Mouse (Mus musculus) limb, embryonic 14.5 days (tissue): ENCODE data around the gene Ube2z. TPM values are rescaled to one million over a fixed set of nuclear protein-coding genes. Genes with fewer than 3 reads are reported as not detected.
A peak's percentile ranks its signal among the peaks of the same experiment; 100 is the strongest.
"Not testable (repeated sequence)": the region's sequence is repeated elsewhere in the genome, so short reads cannot be mapped to it uniquely, and the experiment has no call there.

Experiments
- ATAC-seq: fragments of 200-750 bp; cut with Nextera tagmentation; 2 replicates; pipeline ENCODE4 v1.8.0; 2017; ENCODE audit warnings: low read depth, moderate number of reproducible peaks, moderate TSS enrichment; ENCODE audit not compliant: low FRiP score
- DNase-seq: peaks from one replicate; pipeline ENCODE4 v3.0.0-alpha.2; 2015; ENCODE audit warnings: low spot score
- H3K27ac ChIP-seq: fragments of 300-500 bp; sonication (generic); replicated peaks from 2 replicates; pipeline ENCODE4 v1.5.1; 2014; ENCODE audit warnings: low read depth, mild to moderate bottlenecking, low read length, moderate library complexity, mixed read lengths
- H3K27me3 ChIP-seq: fragments of 300-500 bp; sonication (generic); 2 replicates; pipeline ENCODE4 v1.6.1; 2014; ENCODE audit warnings: low read length, mixed read lengths; ENCODE audit not compliant: control insufficient read depth, insufficient read depth
- H3K36me3 ChIP-seq: fragments of 300-500 bp; sonication (generic); 2 replicates; pipeline ENCODE4 v1.6.1; 2014; ENCODE audit warnings: mild to moderate bottlenecking, low read length, moderate library complexity, mixed read lengths; ENCODE audit not compliant: control insufficient read depth, insufficient read depth
- H3K4me1 ChIP-seq: fragments of 300-500 bp; sonication (generic); 2 replicates; pipeline ENCODE4 v1.6.1; 2014; ENCODE audit warnings: antibody characterized with exemption, low read length, mixed read lengths; ENCODE audit not compliant: control insufficient read depth, insufficient read depth
- H3K4me2 ChIP-seq: fragments of 300-500 bp; sonication (generic); replicated peaks from 2 replicates; pipeline ENCODE4 v1.6.1; 2014; ENCODE audit warnings: low read depth, mild to moderate bottlenecking, low read length, moderate library complexity; ENCODE audit not compliant: severe bottlenecking
- H3K4me3 ChIP-seq: fragments of 300-500 bp; sonication (generic); replicated peaks from 2 replicates; pipeline ENCODE4 v1.5.1; 2014; ENCODE audit warnings: low read length
- H3K9ac ChIP-seq: fragments of 300-500 bp; sonication (generic); 2 replicates; pipeline ENCODE4 v1.6.1; 2014; ENCODE audit warnings: mild to moderate bottlenecking, low read depth, low read length, moderate library complexity; ENCODE audit not compliant: severe bottlenecking
- H3K9me3 ChIP-seq: fragments of 300-500 bp; sonication (generic); 2 replicates; pipeline ENCODE4 v1.6.1; 2016; ENCODE audit warnings: low read length; ENCODE audit not compliant: control insufficient read depth
- POLR2A ChIP-seq: fragments of 200-500 bp; IDR thresholded peaks from 2 replicates; pipeline ENCODE4 v1.8.0; 2012; ENCODE audit warnings: inconsistent platforms, mild to moderate bottlenecking, moderate library complexity, borderline replicate concordance; ENCODE audit not compliant: insufficient read depth, insufficient read length; ENCODE audit errors: extremely low read depth
- WGBS: fragments of 180-500 bp; shearing (Covaris S2); extraction: QIAGEN DNeasy Blood & Tissue Kit; methylation state at CpG from one replicate; pipeline ENCODE4 v1.1.7; 2014; 5-methylcytosine and 5-hydroxymethylcytosine counted together
- polyA plus RNA-seq, 2 experiments: library from polyadenylated mRNA; depleted of rRNA in 1 of 2; stranded (reverse) in 1 of 2; unstranded in 1 of 2; fragments of >200 nt; fragmentation: Nextera tagmentation in 1 of 2; extraction: Ambion mirVana in 1 of 2; gene quantifications; 2 replicates each; pipeline versions ENCODE4 v1.2.1 to v1.2.3; 2012 to 2014

The Ube2z gene
- polyA plus RNA-seq (2012; rRNA removed) = 68.9 and 72.6 TPM in 2 replicates
- 40.9 and 41.3 TPM in 2 replicates for polyA plus RNA-seq (2014; fragmentation: Nextera tagmentation; extraction: Ambion mirVana)

- Histone ChIP-seq H3K4me2 (peak within 1 kb of the TSS; percentile 62), H3K27me3 (no peaks in the 10 kb centered on the region), H3K27ac (peak within 1 kb of the TSS; percentile 79), H3K4me3 (peak within 1 kb of the TSS; percentile 94), H3K9ac (peak within 1 kb of the TSS; percentile 93), H3K4me1 (peaks cover 14% of the 10 kb centered on the region), H3K9me3 (no peaks in the 10 kb centered on the region), H3K36me3 (peaks cover 25% of the 10 kb centered on the region)
- peak; percentile 96 for DNase-seq
- 5% methylated on average over 38 of the region's 50 CpGs for WGBS
- ATAC-seq = peak; percentile 98
- peak; percentile 93 for TF ChIP-seq POLR2A
Measured at GRCm38 (mm10) chr11:96065215-96065911, at the start of gene Ube2z. Ube2z (minus strand) TSS chr11:96065388.

- ATAC-seq = no peak
- 74% methylated on average over 2 of the region's 2 CpGs for WGBS
Measured at GRCm38 (mm10) chr11:96114077-96114476, 48.9 kb upstream of the Ube2z start.

DNA sequence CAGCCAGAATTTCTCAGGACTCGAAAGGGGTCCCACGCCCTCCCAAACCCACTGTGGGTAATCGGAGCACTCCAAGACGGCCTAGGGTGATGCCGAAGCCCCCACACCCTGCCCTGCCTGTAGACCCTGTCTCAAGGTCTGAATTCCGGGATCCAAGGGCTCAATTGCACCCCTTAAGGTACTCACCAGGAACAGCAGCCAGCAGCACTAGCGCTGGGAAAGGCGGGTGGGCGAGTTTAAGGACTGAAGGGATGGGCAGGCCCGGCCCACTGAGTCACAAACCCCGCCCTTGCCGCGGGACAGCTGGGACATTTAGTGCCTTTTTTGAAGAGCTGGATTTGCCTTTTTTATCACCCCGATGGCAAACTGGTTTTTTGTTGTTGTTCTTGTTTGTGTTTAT is 46.6 kb upstream of the Ube2z start, which contains the start of gene Calcoco2:
Gene Calcoco2 (minus strand): TSS at position 214 of the 400 bp plus-strand sequence.
- no peaks in the 10 kb centered on the region for H3K9me3 ChIP-seq
- no peaks in the 10 kb centered on the region for H3K4me1 ChIP-seq
- TF ChIP-seq POLR2A = no peak
- ATAC-seq (no peak), DNase-seq (no peak)
- H3K4me2 ChIP-seq = no peak within 1 kb of the TSS
- 39% methylated on average over 14 of the region's 14 CpGs for WGBS
- no peak within 1 kb of the TSS for H3K27ac ChIP-seq
- no peak within 1 kb of the TSS for H3K4me3 ChIP-seq
- H3K9ac ChIP-seq = no peak within 1 kb of the TSS
- H3K36me3 ChIP-seq = no peaks in the 10 kb centered on the region
- no peaks in the 10 kb centered on the region for H3K27me3 ChIP-seq

More at GRCm38 (mm10) chr11:96114077-96114476, 48.9 kb upstream of the Ube2z start:
- H3K9me3 ChIP-seq = no peaks in the 10 kb centered on the region
- TF ChIP-seq POLR2A = no peak
- H3K27me3 ChIP-seq = no peaks in the 10 kb centered on the region
- H3K9ac ChIP-seq = no peak overlapping the region
- no peaks in the 10 kb centered on the region for H3K36me3 ChIP-seq
- H3K4me1 ChIP-seq = no peaks in the 10 kb centered on the region
- no peak for DNase-seq
- no peak overlapping the region for H3K27ac ChIP-seq
- no peak overlapping the region for H3K4me3 ChIP-seq
- no peak overlapping the region for H3K4me2 ChIP-seq

DNA sequence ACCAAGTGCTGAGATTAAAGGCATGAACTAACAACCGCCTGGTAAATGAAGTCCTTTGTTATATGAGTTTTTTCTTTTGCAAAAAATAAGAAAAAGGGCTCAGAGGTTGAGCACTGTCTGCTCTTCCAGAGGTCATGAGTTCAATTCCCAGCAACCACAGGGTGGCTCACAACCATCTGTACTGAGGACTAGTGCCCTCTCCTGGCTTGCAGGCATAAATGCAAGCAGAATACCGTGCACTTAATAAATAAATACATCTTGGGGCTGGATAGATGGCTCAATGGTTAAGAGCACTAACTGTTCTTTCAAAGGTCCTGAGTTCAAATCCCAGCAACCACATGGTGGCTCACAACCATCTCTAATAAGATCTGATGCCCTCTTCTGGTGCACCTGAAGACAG is 45.8 kb upstream of the Ube2z start:
- H3K4me2 ChIP-seq, H3K4me3 ChIP-seq, H3K9ac ChIP-seq, ATAC-seq, H3K4me1 ChIP-seq, H3K36me3 ChIP-seq, DNase-seq, H3K9me3 ChIP-seq, H3K27me3 ChIP-seq, H3K27ac ChIP-seq: not testable (repeated sequence)
- 60% methylated on average over 2 of the region's 2 CpGs for WGBS

GRCm38 (mm10) chr11:96108376-96108775 is 43.2 kb upstream of the Ube2z start:
- Histone ChIP-seq H3K4me1 (no peaks in the 10 kb centered on the region), H3K4me2 (no peak overlapping the region), H3K27ac (no peak overlapping the region), H3K9me3 (no peaks in the 10 kb centered on the region), H3K9ac (no peak overlapping the region), H3K4me3 (no peak overlapping the region), H3K27me3 (no peaks in the 10 kb centered on the region), H3K36me3 (no peaks in the 10 kb centered on the region)
- 46% methylated on average over 1 of the region's 1 CpGs for WGBS
- peak; percentile 55 for DNase-seq
- no peak for ATAC-seq
- no peak for TF ChIP-seq POLR2A
